12 mouse cellular contexts compared by ENCODE assay signal in genomic region chr6:143091076-143091475, GRCm38 (mm10).
"Had no signal": no experiment of that assay in that cellular context is flagged by ENCODE, and none has a peak within 500 bp of the region (broad histone marks: within the 10 kb centered on the region; RNA-seq: fewer than 3 reads in every experiment).

No protein-coding gene starts in this region.

- DNase-seq: retina, postnatal 1 day; right cerebral cortex, adult 18-20 months; right cerebral cortex, postnatal 14 days; right cerebral cortex, postnatal 25 days; right cerebral cortex, postnatal 4 days; spleen, adult 18-20 months; thymus, adult 18-20 months; thymus, adult 2 months; thymus, postnatal 14 days; thymus, postnatal 25 days; thymus, postnatal 36 days; thymus, postnatal 4 days had no signal
